Mouse (Mus musculus): Measurements from ENCODE around the gene Mical2.

Gene Mical2

GRCm38 (mm10) chr7:112241211-112241944 is 15.7 kb downstream of the Mical2 start:
- peak; percentile 94 for DNase-seq (ENCODE audit: low read depth, low spot score)

GRCm38 (mm10) chr7:112241945-112242329 is 16.3 kb downstream of the Mical2 start:
- DNase-seq (ENCODE audit: low read depth, low spot score): no peak

- no peak for DNase-seq (ENCODE audit: low read depth, low spot score)
Observed at GRCm38 (mm10) chr7:112242587-112242986, 16.9 kb downstream of the Mical2 start.

- DNase-seq (ENCODE audit: low read depth, low spot score): no peak
Observed at GRCm38 (mm10) chr7:112244071-112244470, 18.4 kb downstream of the Mical2 start.

DNA sequence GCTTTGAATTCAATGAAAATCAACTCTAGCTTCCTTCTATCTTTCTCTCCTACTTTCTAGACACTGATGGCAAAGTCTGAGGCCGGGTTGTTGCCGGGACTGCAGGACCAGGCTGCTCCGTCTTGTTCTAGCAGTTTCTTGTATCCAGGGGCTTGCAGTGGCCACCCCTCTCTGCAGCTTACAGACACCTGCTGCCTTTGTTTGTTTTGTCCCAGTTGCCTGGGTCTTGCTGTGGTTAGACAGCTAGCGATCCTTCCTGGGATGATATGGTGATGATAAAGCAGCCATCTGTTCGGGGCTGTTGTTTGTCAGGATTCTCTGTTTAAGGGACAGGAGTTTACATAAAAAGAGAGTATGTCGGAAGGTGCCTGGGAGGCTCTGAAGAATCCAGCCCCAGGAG is 19.0 kb downstream of the Mical2 start:
- no peak for DNase-seq (ENCODE audit: low read depth, low spot score)

GRCm38 (mm10) chr7:112245839-112246438 is 20.3 kb downstream of the Mical2 start:
- no peak for DNase-seq (ENCODE audit: low read depth, low spot score)

GRCm38 (mm10) chr7:112246442-112246841 is 20.8 kb downstream of the Mical2 start:
- no peak for DNase-seq (ENCODE audit: low read depth, low spot score)

DNA sequence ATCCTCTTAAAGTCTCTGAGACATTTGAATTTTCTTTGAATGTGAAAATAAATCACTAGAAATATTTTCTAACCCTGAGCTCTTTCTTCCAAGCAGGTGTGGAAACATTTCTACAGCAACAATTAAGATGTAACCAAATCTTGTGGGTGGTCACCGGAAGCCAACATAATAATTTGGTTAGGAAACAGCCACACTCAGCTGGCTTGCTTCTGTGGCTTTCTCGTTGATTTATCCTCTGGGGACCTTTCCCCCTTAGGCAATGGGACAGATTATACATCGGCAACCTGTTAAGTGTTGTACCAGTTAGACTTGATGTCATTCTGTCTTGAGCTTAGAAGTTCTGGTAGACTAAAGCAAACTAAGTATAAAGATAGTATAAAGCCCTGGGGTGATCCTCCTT is 22.2 kb downstream of the Mical2 start:
- no peak for DNase-seq (ENCODE audit: low read depth, low spot score)

- DNase-seq (ENCODE audit: low read depth, low spot score): no peak
Observed at GRCm38 (mm10) chr7:112249476-112249875, 23.8 kb downstream of the Mical2 start.

DNA sequence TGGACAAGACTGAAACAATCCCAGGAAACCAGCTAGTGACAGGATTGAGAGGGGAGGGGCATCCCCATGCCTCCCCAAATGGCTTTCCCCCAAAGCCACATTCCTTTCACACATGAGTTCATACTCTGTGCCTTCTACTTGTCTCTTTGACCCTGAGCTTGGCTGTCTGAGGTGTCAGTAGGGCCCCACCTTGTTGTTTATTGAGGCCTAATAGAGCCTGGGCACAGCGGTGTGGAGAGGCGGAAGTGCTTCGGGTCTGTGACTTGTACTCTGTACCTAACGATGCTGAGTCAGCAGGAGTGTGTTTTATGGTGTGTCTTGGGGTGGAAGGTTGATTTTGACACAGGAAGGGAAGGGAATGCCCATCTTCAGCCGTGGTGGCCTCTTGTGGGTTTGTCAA is 26.4 kb downstream of the Mical2 start:
- no peak for DNase-seq (ENCODE audit: low read depth, low spot score)

DNA sequence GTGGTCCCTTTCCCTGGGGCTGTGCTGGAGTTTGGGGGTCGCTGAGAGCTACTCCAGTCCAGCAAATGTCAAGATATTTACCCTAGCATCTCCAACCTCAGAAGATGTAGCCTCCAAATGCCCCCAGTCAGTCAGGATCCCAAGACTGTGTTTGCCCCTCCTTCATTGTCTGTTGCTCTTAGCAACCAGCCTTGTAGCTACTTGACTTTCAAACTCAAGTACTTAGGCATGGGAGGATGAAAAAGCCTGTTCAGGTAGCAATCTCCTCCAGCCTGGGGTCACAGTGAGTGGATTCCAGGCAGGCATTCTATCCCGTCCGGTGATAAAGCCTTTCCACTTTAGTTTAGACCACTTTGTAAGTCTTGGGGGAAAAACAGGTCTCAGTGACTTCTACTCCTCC is 28.6 kb downstream of the Mical2 start:
- DNase-seq (ENCODE audit: low read depth, low spot score): no peak

DNA sequence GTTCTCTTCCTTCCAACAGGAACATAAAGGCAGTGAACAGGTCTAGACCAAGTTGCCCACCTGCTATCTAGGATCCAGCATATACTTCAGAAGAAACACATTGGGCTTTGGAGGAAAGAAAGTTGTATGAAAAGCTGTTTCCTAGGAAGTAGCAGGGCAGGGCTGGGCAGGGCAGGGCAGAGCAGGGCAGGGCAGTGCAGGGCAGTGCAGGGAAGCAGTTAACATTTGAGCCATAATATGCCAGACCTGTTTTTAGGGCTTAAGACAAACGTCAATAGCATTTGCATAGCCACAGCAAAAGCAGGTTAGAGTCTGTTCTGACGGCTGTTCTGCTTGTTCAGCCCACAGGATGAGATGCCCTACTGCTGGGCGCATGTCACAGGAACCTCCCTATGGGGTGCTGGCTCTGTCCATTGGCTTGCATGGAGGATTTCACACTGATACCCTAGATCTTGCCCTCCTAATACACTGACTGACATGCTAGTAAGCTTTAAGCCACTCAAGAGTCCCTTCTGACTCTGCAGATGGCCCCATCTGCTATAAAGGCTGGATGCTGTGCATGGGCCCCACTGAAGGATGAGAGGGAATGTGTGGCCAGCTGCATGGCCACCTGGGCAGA is 29.7 kb downstream of the Mical2 start:
- DNase-seq (ENCODE audit: low read depth, low spot score): no peak

DNA sequence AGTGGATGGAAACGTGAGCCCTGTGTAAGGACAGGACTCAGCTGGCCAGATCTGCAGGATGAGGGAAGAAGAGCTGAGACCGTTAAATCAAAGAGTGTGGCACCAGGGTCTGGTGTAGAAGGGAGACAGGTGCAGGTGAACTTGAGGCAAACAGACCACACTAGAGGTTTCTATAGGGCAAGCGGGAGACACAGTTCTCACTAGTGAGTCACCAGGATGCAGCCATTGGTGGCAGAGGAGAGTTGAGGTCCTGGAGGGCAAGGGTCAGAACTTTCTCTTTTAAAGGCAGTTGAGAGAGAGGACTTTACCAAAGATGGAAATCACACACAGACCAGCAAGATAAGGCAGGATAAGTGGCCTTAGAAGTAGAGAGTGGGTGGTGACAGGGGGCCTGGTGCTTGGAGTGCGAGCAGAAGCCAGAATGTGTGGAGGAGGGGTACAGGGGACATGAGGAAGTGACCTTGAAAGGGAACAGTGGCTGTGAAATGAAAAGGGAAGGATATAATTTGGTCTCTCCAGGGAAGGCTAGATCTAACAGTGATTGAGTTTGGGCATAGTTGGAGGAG is 32.8 kb downstream of the Mical2 start:
- DNase-seq (ENCODE audit: low read depth, low spot score): no peak

DNA sequence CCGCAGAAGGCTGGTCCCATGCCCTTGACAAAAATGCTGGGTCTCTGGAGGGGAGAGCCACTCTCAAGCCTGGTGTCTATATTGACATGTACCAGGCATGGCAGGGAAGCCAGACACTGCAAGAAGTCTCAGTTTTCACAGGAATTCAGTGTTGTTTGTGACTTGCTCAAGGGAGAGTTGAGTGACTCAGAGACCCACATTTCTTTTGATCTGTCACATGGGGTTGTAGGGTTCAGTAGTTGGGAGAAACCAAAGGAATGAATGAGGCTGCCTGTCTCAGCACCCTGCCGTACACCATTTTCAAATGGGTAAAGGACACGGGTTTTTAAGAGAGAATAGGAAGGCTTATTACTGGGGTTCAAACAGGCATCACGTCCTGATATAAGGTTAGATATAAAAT is 33.6 kb downstream of the Mical2 start:
- no peak for DNase-seq (ENCODE audit: low read depth, low spot score)

- DNase-seq (ENCODE audit: low read depth, low spot score): no peak
Observed at GRCm38 (mm10) chr7:112261121-112261520, 35.5 kb downstream of the Mical2 start.

DNA sequence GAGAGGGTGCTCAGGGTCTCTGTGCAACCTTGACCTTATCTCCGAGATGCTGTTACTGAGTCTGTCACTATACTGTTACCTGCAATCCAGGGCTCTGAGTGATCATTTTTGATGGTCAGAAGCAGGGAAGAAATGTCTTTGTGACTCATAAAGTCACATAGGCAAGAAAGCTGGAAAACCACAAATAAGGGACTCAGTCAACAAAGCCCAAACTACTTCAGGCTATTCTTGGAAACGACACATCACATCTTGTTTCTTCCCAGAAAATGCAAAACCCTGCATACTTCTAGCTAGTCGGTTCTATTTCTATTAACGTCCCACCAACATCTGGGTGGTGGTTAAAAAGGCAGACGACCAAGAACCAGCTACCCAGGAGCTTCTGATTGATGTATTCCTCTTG is 41.6 kb downstream of the Mical2 start:
- no peak for DNase-seq (ENCODE audit: low read depth, low spot score)

DNA sequence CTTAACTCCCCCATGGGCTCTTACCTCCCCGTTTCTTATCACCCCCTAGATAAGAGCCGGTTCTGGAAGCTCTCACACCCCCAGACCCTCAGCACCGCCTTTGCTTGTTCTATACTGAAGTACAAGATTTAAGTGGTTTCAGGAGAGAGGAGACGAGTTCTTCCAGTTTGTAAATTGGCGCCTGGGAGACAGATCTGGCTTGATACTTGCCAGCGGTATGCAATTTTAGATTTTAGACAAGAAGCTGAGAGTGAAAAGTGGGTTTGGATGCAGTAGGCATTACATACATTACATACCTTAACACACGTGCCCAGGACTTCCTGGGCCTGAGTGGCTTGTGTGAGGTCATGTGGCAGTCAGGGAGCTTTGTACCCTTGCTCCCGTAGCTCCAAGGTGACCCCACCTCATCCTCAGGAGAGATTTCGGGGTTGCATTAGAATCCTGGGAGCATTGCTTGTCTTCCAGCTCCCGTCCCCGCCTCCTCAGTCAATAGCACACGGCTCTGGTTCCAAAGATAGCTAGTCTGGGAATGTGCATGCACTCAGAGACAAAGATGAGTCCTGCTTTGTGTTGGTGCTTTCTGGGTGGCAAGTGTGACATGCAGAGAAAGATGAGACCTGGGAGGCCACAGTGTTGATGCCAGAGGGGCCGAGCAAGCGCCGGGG is 43.2 kb downstream of the Mical2 start:
- peak; percentile 32 for DNase-seq (ENCODE audit: low read depth, low spot score)

- no peak for DNase-seq (ENCODE audit: low read depth, low spot score)
Observed at GRCm38 (mm10) chr7:112270870-112271269, 45.2 kb downstream of the Mical2 start.

- DNase-seq (ENCODE audit: low read depth, low spot score): no peak
Observed at GRCm38 (mm10) chr7:112271627-112272026, 46.0 kb downstream of the Mical2 start.

DNA sequence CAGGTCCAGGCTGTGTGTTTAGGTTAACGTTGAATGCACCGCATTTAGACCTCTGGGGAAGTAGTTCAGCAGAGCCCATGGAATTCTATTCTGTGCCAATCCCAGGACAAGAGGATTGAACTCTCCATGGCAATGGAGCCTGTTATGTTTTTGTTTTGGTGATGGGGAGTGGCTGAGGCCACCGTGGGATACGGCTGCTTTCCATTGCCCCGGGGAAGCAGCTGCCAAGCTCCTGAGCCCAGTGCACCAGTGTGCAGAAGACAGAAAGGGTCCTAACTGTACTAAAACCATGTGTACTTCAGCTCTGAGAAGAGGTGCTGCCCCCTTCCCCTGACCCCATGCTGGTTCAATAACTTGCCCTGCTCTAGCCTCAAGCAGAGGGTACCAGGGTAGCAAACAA is 47.0 kb downstream of the Mical2 start:
- DNase-seq (ENCODE audit: low read depth, low spot score): no peak

GRCm38 (mm10) chr7:112273451-112273850 is 47.8 kb downstream of the Mical2 start:
- no peak for DNase-seq (ENCODE audit: low read depth, low spot score)

GRCm38 (mm10) chr7:112274611-112275010 is 49.0 kb downstream of the Mical2 start:
- DNase-seq (ENCODE audit: low read depth, low spot score): no peak
